Mouse (Mus musculus) G1E (cell line): ENCODE results near the gene Izumo4.

Source experiments
- CTCF ChIP-seq: IDR thresholded peaks from 2 replicates; pipeline ENCODE4 v1.5.1; 2012; ENCODE audit warnings: low read depth, low read length, inconsistent platforms, mixed read lengths
- POLR2AphosphoS5 ChIP-seq: IDR thresholded peaks from 2 replicates; pipeline ENCODE4 v1.6.1; 2012; ENCODE audit warnings: low read depth, low read length, inconsistent platforms; ENCODE audit not compliant: insufficient replicate concordance
- TAL1 ChIP-seq: conservative IDR thresholded peaks from 2 replicates; pipeline ENCODE4 v1.6.1; 2012; ENCODE audit warnings: low read depth, low read length, inconsistent platforms, mixed read lengths

DNA sequence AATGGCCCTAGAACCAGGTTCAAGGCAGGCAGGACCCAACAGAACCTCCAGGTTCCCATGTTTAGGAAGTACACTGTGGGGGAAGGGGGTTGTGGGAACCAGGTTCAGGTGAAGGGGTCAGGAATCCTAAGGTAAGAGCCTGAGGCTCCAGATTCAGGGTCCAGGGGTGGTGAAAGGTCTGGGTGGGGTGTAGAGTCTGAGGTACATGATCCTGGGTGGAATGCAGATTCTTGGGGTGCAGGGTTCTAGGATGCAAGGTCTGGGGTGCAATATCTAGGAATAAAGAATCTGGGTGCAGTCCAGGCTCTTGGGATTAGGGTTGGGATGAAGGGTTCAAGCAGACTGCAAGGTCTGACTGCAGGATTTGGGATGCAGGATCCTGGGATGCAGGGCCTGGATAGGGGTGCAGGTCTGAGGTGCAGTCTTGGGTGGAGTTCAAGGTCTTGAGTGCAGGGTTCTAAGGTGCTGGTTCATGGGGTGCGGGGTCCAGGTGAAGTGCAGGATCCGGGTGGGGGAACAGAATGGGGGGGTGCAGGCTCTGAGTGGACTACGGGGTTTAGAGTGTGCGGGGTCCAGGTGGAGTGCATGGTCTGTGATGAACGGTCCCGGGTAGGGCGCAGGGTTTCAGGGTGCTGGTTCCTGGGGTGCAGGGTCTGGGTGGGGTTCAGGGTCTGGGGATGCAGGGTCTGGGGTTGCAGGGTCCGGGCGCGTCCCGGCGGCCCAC is 46.4 kb upstream of the Izumo4 start:
- no peak for TF ChIP-seq CTCF
- TF ChIP-seq POLR2AphosphoS5, result no peak
- no peak for TF ChIP-seq TAL1
